Mouse (Mus musculus): ENCODE data around the gene Frmd8. TPM values are rescaled to one million over a fixed set of nuclear protein-coding genes. Genes with fewer than 3 reads are reported as not detected.
A peak's percentile ranks its signal among the peaks of the same experiment; 100 is the strongest.
"Not testable (repeated sequence)": the region's sequence is repeated elsewhere in the genome, so short reads cannot be mapped to it uniquely, and the experiment has no call there.

Frmd8 gene
- polyA plus RNA-seq, 1 experiment from 2014 or later = 36.9 TPM

DNA sequence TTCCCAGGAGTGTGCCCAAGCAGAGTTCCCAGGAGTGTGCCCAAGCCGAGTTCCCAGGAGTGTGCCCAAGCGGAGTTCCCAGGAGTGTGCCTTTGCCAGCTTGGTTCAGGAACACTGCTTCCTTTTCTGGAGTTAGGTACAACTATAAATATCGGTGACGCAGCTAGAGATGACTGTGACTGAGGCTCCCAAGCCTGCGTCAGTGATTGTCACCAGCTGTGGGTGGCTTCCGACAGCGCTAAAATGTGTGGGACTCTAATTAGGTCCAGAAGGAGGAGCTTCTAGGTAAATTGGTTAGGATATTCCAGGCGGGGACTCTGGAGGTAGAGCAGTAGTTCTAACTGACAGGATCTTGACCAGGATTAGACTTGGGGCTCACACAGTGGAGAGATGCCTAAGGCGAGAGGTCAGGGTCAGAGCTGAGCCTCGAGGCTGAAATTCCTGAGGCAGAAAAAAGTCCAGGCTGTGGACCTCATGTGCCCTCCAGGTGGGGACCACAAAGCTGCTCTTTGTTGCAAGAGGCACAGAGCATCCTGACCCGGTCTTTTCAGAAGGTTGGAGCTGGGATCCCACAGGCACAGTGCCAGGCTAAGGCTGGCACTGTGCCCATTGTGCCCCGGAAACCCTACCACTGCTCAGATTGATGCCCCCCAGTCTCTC lies 52.8 kb downstream of the Frmd8 start:
- no peak for DNase-seq (ENCODE audit: extremely low spot score, low spot score)
- Histone ChIP-seq H3K27me3 (ENCODE audit: poor library complexity, severe bottlenecking) (peaks cover 19% of the 10 kb centered on the region), H3K9me3 (no peaks in the 10 kb centered on the region), H3K4me1 (peaks cover 56% of the 10 kb centered on the region), H3K36me3 (replicated peaks) (no peaks in the 10 kb centered on the region), H3K27ac (peak overlapping the region; percentile 36; the same call in 1 of the 2 replicates), H3K4me3 (peak overlapping the region; percentile 1; the same call in 1 of the 2 replicates)
- 51% methylated on average over 12 of the region's 12 CpGs for WGBS

DNA sequence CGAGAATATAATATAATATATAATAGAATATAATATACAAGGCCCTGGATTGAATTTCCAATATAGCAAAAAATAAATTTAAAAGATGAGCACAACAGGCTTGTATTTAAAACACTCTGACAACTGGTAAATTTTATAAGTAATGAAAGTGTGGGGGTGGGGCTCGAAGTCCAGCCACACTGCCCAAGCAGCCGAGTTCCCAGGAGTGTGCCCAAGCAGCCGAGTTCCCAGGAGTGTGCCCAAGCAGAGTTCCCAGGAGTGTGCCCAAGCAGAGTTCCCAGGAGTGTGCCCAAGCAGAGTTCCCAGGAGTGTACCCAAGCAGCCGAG lies 53.3 kb downstream of the Frmd8 start:
- H3K36me3 ChIP-seq (replicated peaks) = no peaks in the 10 kb centered on the region
- peaks cover 54% of the 10 kb centered on the region for H3K4me1 ChIP-seq
- DNase-seq (ENCODE audit: extremely low spot score, low spot score) = no peak
- 0 out of 2 replicates have a peak overlapping the region, but pooled peaks have one; percentile 36 for H3K27ac ChIP-seq
- no peaks in the 10 kb centered on the region for H3K9me3 ChIP-seq
- peaks cover 19% of the 10 kb centered on the region for H3K27me3 ChIP-seq (ENCODE audit: poor library complexity, severe bottlenecking)
- 75% methylated on average over 5 of the region's 5 CpGs for WGBS
- H3K4me3 ChIP-seq = no peak overlapping the region

DNA sequence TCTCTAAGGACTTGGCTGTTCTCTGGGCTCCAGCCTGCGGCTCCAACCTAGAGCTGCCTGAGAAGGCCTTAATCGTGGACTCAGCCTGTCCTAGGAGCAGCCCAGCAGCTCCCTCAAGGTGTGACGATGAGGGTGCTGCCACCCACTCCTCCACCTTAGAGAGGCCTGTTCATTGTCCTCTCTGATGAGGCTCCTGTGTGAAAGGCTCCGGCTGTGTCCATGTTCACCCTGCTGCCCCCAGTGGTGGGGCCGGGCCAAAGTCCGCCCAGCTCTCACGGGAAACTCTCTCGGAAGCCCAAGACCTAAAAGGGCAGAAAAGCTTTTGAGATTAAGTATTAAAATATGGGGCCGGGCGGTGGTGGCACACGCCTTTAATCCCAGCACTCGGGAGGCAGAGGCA lies 55.5 kb downstream of the Frmd8 start:
- WGBS = 53% methylated on average over 12 of the region's 12 CpGs
- Histone ChIP-seq H3K9me3 (no peaks in the 10 kb centered on the region), H3K27ac (peak overlapping the region; percentile 72; the same call in 1 of the 2 replicates), H3K27me3 (ENCODE audit: poor library complexity, severe bottlenecking) (peaks cover 11% of the 10 kb centered on the region; the same call in 1 of the 2 replicates), H3K36me3 (replicated peaks) (no peaks in the 10 kb centered on the region), H3K4me1 (peaks cover 54% of the 10 kb centered on the region), H3K4me3 (no peak overlapping the region)
- DNase-seq (ENCODE audit: extremely low spot score, low spot score) = no peak

DNA sequence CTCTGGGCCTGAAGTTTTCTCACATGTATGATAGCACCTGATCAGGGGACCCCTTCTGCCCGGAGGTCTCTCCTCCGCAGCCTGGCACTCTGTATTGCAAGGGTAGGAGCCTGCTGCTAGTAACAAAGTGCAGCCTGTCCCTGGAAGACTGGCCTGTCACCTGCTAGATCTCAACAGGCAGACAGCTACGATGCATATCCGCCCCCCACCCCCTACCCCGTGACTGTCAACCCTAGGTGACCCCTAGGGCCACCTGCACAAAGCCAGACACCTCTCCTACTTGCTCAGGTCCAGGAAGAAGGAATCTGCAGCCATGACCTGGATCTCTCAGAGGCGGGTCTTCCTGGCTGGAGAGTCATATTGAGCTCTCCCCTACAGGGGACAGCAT lies 56.5 kb downstream of the Frmd8 start:
- peak overlapping the region; percentile 81 for H3K27ac ChIP-seq
- peaks cover 55% of the 10 kb centered on the region for H3K4me1 ChIP-seq

DNA sequence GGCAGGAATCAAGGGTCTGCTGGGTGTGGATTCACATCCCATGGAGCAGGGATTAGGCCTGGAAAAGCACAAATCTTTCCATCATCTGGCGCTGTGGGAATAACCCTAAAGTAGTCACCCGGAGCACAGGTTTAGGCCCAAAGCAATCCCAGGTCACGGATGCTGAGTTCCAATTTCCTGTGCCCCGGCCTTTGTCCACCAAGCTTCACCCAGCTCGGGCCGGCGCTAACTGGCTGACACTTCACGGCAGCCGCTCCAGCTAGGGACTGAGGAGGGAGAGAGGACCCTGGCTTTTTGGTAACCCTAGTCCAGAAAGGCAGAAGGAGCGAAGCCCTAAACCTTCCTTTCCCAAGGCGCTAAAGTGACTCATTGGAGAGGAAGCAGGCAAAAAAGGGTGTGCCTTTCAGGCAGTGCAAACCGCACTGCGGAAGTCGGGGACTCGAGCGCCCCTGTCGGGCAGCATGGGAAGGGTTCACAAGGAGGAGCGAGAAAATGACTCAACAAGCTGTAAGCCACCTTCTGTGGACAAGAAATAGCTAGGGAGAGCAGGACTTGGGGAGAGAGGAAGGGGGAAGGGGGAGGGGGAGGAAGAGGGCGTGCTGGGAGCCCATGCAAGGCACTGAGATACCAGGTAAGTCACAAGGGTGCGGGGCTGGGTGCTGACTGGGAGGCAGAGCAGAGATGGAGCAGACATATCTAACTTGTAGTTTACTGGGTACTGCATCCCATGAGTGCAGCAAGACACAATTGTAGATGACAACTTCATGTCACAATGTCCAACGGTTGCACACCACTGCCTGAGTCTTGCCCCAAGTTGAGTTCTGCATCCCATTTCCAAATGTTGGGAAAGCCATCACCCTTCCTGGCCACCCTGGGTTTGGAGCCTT lies 57.1 kb downstream of the Frmd8 start:
- 22% methylated on average over 21 of the region's 21 CpGs for WGBS
- DNase-seq (ENCODE audit: extremely low spot score, low spot score) = peak; percentile 79
- Histone ChIP-seq H3K27ac (peak overlapping the region; percentile 81), H3K9me3 (no peaks in the 10 kb centered on the region), H3K27me3 (ENCODE audit: poor library complexity, severe bottlenecking) (no peaks in the 10 kb centered on the region), H3K36me3 (replicated peaks) (no peaks in the 10 kb centered on the region), H3K4me1 (peaks cover 52% of the 10 kb centered on the region), H3K4me3 (peak overlapping the region; percentile 22)

More for the DNA sequence above, 56.5 kb downstream of the Frmd8 start:
- no peaks in the 10 kb centered on the region for H3K36me3 ChIP-seq (replicated peaks)
- H3K9me3 ChIP-seq = no peaks in the 10 kb centered on the region
- no peak overlapping the region for H3K4me3 ChIP-seq
- 83% methylated on average over 6 of the region's 6 CpGs for WGBS
- DNase-seq (ENCODE audit: extremely low spot score, low spot score) = no peak
- 0 out of 2 replicates have a peak, but pooled peaks cover 2% of the 10 kb centered on the region for H3K27me3 ChIP-seq (ENCODE audit: poor library complexity, severe bottlenecking)

DNA sequence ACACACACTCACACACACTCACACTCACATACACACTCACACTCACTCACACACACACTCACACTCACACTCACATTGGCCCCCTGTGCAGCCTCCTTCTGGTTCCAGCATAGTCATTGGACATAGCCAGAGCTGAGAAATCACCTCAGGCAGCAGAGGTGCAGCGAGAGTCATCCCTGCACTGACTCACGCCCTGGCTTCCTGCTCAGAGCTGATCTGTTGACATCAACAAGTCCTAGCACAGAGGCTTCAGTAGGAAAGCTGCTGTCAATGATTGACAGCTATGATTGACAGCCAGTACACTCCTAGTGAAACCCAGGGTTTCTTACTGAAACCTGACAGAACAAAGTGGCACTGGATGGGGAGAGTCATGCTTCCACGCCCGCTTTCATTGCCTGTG lies 59.1 kb downstream of the Frmd8 start:
- Histone ChIP-seq H3K9me3 (no peaks in the 10 kb centered on the region), H3K27me3 (ENCODE audit: poor library complexity, severe bottlenecking) (no peaks in the 10 kb centered on the region), H3K36me3 (replicated peaks) (no peaks in the 10 kb centered on the region), H3K4me3 (no peak overlapping the region), H3K27ac (no peak overlapping the region), H3K4me1 (peaks cover 60% of the 10 kb centered on the region)
- DNase-seq (ENCODE audit: extremely low spot score, low spot score) = no peak
- 77% methylated on average over 4 of the region's 4 CpGs for WGBS

DNA sequence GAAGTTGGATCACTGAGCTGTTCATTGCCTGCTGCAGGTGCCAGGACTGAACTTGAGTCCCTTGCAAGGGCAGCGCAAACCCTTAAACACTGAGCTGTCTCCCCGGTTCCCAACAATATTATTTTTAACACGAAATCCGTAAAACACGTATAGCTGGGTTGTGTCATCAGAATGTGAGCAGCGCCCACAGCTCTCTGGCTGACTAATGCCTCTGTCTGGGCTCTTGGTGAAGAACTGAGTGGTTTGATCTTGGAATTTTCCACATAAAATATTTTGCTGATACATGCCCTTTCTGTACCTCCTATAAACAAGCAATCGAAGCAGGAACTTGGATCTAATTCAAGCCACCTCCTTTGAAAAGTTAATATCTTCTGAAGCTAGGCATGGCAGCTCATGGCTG lies 60.1 kb downstream of the Frmd8 start:
- Histone ChIP-seq H3K9me3 (no peaks in the 10 kb centered on the region), H3K27me3 (ENCODE audit: poor library complexity, severe bottlenecking) (no peaks in the 10 kb centered on the region), H3K36me3 (replicated peaks) (no peaks in the 10 kb centered on the region), H3K27ac (no peak overlapping the region; the same call in 1 of the 2 replicates), H3K4me1 (peaks cover 69% of the 10 kb centered on the region), H3K4me3 (no peak overlapping the region)
- DNase-seq (ENCODE audit: extremely low spot score, low spot score) = no peak
- WGBS = 93% methylated on average over 7 of the region's 7 CpGs

DNA sequence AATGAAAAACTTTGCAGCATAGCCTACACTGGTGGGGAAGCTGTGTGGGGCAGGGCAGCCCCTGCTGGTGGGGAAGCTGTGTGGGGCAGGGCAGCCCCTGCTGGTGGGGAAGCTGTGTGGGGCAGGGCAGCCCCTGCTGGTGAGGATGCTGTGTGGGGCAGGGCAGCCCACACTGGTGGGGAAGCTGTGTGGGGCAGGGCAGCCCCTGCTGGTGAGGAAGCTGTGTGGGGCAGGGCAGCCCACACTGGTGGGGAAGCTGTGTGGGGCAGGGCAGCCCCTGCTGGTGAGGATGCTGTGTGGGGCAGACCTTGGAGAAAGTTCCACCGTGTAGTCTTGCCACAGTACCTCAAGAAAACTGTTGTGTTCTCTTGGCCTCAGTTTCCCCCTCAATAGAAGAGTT lies 61.0 kb downstream of the Frmd8 start:
- not testable (repeated sequence) for H3K27me3 ChIP-seq (ENCODE audit: poor library complexity, severe bottlenecking); H3K4me3 ChIP-seq; H3K9me3 ChIP-seq; DNase-seq (ENCODE audit: extremely low spot score, low spot score); H3K36me3 ChIP-seq (replicated peaks)
- WGBS = 50% methylated on average over 1 of the region's 1 CpGs
- peak overlapping the region; percentile 44; the same call in 1 of the 2 replicates for H3K27ac ChIP-seq
- peaks cover 73% of the 10 kb centered on the region for H3K4me1 ChIP-seq

DNA sequence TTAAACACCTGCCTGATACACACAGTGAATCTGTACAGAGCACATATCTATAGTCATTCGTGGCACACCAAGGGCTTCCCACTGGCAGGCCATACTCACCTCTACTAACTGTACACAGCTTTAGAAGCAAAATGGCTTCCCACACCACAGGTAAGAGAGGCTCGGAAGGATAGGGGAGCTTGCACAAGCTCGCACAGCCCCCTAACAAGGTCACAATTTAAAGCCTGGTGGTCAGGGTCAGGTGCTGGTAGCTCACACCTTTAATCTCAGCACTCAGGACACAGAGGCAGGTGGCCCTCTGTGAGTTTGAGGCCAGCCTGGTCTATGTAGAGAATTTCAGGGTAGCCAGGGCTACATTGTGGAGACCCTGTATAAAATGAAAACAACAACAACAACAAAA lies 61.5 kb downstream of the Frmd8 start:
- WGBS = 89% methylated on average over 3 of the region's 3 CpGs
- Histone ChIP-seq H3K9me3 (no peaks in the 10 kb centered on the region), H3K36me3 (replicated peaks) (no peaks in the 10 kb centered on the region), H3K4me3 (no peak overlapping the region), H3K4me1 (peaks cover 73% of the 10 kb centered on the region), H3K27me3 (ENCODE audit: poor library complexity, severe bottlenecking) (no peaks in the 10 kb centered on the region), H3K27ac (peak overlapping the region; percentile 62)
- no peak for DNase-seq (ENCODE audit: extremely low spot score, low spot score)

DNA sequence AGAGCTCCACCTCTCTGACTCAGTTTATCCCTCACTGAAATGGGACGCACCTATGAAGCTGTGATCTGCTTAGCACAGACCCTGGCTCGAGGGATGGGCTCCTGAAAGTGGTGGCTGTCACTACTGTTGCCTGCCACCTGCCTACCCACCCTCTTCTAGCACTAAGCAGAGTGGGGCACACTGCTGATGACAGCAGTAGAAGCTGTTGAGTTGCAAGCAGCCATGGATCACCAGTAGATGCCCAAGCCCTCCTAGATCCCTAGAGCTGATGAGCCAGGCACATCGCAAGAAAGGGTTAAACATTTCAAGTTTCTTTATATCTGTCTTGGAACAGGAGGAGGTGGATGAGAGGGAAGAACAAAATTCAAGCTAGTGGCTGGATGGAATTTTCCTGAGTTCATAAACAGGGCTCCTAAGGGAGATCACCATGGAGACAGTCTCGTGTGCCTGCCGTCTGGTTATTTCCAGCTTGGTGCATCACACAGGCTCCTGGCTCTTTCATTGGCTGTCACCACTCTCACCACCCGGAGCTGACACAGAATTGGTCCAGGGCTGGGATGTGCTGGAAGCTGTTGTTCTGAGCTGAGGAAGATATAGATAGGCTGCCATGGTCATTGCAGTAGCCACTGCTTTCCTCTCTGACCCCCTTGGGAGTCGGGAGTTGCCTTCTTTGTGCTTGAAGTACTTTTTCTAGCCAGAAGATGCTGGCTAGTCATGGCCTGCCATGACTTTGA lies 63.1 kb downstream of the Frmd8 start:
- Histone ChIP-seq H3K36me3 (replicated peaks) (no peaks in the 10 kb centered on the region), H3K4me1 (peaks cover 75% of the 10 kb centered on the region), H3K9me3 (no peaks in the 10 kb centered on the region), H3K27me3 (ENCODE audit: poor library complexity, severe bottlenecking) (no peaks in the 10 kb centered on the region), H3K27ac (peak overlapping the region; percentile 86), H3K4me3 (peak overlapping the region; percentile 18; the same call in 1 of the 2 replicates)
- DNase-seq (ENCODE audit: extremely low spot score, low spot score) = no peak
- WGBS = 63% methylated on average over 7 of the region's 7 CpGs

DNA sequence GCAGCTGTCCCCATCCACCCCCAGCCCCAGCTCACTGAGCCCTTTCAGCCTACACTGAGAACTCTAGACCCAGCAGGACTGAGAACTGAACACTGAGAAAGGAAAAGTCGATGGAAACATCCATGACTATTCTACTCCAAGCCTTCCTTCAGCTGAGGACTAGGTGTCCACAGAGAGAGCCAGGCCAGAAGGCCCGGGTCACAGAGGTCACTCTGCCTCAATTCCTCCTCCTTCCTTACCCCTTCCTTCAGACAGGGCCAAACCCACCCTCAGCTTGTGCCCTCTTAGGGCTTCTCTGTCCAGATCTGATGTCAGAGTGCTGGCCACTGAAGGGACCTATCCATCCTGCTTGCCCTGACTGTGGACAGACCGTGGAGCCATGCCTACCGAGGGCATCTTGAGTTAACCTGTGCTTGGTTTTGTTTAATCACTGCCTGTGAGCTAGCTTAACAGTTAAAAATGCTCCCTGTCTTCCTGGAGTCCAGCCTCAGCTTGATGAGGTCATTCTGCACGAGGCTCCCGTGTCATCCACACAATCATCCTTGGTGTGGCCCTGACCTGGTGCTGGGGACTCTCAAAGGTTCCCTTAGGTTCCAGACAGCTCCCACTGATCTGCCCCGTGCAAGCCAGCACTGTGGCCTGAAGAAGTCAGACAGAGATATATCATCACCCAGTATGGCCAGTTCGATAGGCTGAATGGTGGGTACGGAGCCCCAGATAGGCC lies 64.1 kb downstream of the Frmd8 start:
- Histone ChIP-seq H3K9me3 (no peaks in the 10 kb centered on the region), H3K4me1 (peaks cover 83% of the 10 kb centered on the region), H3K36me3 (replicated peaks) (no peaks in the 10 kb centered on the region), H3K27ac (peak overlapping the region; percentile 86), H3K4me3 (no peak overlapping the region), H3K27me3 (ENCODE audit: poor library complexity, severe bottlenecking) (no peaks in the 10 kb centered on the region)
- 84% methylated on average over 9 of the region's 9 CpGs for WGBS
- no peak for DNase-seq (ENCODE audit: extremely low spot score, low spot score)
